Mouse (Mus musculus): ENCODE results near the gene Fgd6. TPM values are rescaled to one million over a fixed set of nuclear protein-coding genes. Genes with fewer than 3 reads are reported as not detected.

The Fgd6 gene
- total RNA-seq, 2 experiments from 2014 or later, result 1.1 to 1.4 TPM

GRCm38 (mm10) chr10:94129680-94130119 is 93.9 kb downstream of the Fgd6 start:
- no peak for ATAC-seq (ENCODE audit: poor library complexity, severe bottlenecking)

GRCm38 (mm10) chr10:94133081-94133480 is 97.3 kb downstream of the Fgd6 start:
- ATAC-seq (ENCODE audit: poor library complexity, severe bottlenecking), result no peak

GRCm38 (mm10) chr10:94133674-94134073 is 97.9 kb downstream of the Fgd6 start:
- no peak for ATAC-seq (ENCODE audit: poor library complexity, severe bottlenecking)

DNA sequence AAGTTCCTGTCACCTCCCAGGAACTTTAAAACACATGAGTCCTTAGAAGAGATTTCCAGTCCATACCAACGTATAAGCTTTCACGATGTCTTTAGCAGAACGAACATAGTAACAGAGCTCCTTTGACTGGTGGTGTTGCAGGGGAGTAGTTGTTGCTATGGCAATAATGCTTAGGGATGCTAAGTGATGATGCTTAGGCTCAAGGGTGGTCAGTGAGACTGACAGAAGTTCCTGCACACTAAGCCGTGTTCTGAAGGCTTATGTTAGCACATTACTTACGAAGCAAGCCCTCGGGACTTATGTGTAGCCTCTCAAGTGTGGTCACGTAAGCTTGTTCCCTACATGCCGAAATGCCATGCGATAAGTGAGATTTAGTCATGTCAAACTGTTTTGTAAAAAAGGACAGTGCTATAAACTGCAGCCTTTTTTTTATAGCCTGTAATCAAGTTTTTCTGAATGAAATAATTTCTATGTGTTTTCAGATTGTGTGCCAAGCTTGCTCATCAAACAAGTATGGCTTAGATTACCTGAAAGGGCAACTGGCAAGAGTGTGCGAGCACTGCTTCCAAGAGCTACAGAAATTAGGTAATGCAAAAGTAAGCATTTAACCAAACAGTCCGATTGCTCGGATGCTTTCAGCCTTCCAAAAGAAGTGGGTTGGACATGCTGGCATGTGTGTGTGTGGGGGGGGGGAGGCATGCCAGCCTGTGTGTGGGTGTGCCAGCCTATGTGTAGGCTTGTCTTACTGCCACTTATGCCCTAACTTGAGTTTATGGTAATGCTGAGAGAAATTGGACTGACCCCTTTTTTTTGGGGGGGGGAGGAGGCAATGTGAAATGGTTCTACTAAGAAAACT is 99.0 kb downstream of the Fgd6 start:
- no peak for ATAC-seq (ENCODE audit: poor library complexity, severe bottlenecking)

DNA sequence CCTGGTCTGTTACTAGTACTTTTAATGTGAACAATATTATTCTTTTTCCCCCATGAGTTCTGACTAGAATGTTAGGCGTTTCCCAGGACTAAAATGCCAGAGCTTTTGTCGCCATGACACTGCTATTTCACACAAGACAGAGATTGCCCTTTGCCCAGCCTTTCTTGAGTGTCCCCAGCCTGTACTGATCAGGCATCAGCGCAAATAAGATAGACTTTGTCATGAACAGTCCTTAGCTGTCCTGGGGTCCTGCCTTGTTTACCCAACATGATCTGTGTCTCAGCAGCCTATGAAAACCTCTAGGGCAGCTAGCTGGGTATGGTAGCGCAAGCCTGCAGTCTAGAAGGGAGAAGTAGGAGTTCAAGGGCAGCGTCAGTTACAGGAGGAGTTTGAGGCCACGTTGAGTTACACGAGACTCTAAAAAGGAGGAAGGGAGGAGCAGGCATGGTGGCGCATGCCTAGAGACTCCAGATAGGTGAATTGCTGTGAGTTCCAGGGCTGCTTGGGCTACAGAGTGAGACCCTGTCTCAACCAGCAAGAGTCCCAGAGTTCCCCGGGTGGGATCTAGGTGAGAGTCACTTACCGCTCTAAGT is 103.2 kb downstream of the Fgd6 start:
- ATAC-seq (ENCODE audit: poor library complexity, severe bottlenecking), result peak; percentile 79

DNA sequence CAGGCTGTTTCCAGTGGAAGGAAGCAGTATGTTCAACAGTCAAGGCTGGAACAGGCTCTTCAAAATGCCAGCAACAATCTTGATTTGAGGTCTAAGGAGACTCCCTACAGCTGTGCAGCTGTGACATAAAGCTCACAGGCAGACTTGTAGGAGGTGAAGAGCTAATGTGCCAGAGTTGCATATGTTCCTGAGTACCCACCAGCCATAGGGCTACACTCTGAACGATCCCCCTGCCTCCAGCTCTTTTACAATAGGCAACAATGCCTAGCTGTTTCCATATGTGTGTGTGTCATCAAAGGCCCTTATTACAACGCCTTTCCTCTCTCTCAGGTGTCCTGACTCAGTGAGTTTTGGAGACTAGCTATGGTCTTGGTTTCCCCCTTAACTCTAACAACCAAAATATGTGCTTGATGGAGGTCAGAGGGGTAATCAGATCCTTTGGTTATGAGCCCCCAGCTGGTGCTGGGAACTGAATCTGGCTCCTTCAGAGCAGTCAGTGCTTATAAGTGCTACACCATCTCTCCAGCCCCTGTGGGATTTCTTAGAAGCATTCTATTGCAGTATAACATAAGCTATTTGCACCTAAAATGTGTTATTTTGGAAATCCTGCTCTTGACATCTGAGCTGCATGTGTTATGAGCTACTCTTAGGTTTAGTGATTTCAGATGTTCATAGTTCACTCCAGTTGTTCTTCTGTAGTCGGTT is 104.6 kb downstream of the Fgd6 start:
- ATAC-seq (ENCODE audit: poor library complexity, severe bottlenecking), result no peak

DNA sequence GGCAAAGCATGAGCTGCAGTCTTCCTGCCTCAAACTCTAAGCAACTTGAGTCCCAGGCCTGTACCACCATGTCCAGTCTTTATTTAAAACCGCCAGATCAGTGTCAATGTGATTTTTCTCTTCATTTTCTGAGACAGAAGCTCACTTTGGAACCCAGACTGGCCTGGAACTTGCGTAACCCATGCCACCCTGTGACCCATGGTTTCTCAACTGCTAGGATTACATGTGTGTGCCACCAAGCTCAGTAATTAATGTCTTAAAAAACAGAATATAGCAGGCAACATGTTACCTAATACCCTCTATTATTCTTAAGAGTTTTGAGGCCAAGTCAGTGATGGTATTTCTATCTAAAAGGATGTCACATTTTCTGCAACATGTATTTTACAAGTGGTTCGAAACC is 106.6 kb downstream of the Fgd6 start:
- ATAC-seq (ENCODE audit: poor library complexity, severe bottlenecking), result peak; percentile 32; the same call in 1 of the 2 replicates

- ATAC-seq (ENCODE audit: poor library complexity, severe bottlenecking), result no peak
Observed at GRCm38 (mm10) chr10:94144581-94144980, 108.8 kb downstream of the Fgd6 start.

DNA sequence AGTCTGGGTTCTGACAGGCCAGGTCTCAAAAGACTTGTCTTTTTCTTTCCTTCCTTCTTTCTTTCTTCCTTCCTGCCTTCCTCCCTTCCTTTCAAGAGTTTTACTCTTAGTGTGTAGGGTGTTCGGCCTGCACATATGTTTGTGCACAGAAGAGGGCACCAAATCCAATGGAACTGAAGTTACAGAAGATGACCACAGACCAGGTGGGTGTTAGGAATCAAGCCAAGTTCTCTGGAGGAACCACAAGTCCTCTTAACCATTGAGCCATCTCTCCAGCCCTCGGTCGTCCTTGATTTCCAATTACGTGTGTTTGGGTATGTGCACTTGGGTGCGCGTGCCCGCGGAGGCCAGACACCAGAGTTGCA is 111.6 kb downstream of the Fgd6 start:
- peak; percentile 43 for ATAC-seq (ENCODE audit: poor library complexity, severe bottlenecking)

DNA sequence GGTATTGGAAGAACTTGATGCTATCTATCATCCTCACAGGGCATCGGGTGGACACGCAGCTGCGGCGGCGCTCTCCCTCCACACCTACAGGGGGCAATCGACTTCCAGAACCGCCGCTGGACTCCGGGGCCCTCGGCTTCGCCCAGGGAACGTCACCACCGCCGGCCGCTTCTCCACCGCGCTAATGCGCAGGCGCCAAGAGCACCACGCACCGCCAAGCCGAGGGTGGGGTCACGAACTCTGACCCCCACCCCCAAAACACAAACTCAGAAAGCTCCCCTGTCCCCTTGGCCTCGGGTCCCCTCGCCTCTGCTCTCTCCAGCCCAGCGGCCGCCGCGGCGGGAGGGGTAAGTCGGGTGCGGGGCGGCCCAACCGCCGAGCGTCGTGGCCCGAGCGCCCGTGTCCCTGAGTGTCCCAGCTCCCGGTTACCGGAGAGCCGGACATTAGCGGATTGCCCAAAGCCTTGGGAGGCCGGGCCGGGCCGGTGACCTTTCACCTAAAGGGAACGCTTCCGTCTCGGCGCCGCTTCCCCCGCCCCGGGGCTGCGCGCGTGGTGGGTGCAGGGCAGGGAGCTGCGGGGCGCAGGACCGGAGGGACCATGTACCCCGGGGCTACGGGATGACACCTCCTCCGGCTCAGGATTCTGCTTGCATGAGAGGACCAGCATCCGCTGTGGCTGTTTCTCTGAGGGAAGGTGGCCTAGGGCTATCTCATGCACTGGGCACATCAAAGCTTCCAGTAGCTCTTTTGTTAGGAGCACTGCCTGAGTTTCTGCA is 112.1 kb downstream of the Fgd6 start, which contains the start of gene Nr2c1:
Nr2c1 (plus strand) TSS at position 268 of the 776 bp plus-strand sequence.
- ATAC-seq (ENCODE audit: poor library complexity, severe bottlenecking), result peak; percentile 83

DNA sequence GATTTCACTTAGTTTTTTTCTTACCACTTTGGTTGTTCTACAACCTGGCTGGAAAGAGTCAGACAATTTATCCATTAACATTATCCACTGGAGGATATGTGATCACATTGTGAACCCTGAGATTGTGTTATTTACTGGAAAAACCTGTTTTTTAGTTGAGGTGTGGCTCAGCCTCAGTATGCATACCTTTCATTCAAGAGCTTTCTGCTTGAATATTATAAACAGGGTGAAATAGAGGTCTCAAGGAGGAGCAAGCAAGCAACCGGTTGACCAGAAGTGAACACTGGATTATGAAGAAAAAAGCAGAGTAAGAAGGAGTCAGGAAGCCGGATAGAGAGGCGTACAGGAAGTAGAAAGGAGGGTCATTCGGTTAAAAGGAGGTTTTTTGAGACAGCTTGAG is 115.7 kb downstream of the Fgd6 start:
- ATAC-seq (ENCODE audit: poor library complexity, severe bottlenecking), result no peak

DNA sequence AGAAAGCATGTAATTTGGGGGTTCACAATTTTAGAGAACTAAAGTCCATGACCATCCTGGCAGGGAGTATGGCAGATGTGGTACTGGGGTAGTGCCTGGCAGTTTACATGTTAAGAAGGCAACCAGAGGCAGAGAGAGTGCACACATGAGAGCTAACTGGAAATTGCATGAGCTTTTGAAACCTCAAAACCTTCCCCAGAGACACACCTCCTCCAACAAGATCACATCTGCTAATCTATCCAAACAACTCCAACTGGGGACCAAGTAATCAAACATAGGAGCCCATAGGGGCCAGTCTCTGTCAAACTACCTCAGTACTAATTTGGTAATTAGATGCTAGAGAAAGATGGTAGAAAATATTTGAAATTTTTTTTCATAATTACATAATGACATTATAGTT is 118.0 kb downstream of the Fgd6 start:
- no peak for ATAC-seq (ENCODE audit: poor library complexity, severe bottlenecking)

GRCm38 (mm10) chr10:94158962-94159361 is 123.2 kb downstream of the Fgd6 start:
- no peak for ATAC-seq (ENCODE audit: poor library complexity, severe bottlenecking)

GRCm38 (mm10) chr10:94159406-94159805 is 123.6 kb downstream of the Fgd6 start:
- no peak for ATAC-seq (ENCODE audit: poor library complexity, severe bottlenecking)

GRCm38 (mm10) chr10:94161051-94161765 is 125.4 kb downstream of the Fgd6 start:
- ATAC-seq (ENCODE audit: poor library complexity, severe bottlenecking), result no peak

DNA sequence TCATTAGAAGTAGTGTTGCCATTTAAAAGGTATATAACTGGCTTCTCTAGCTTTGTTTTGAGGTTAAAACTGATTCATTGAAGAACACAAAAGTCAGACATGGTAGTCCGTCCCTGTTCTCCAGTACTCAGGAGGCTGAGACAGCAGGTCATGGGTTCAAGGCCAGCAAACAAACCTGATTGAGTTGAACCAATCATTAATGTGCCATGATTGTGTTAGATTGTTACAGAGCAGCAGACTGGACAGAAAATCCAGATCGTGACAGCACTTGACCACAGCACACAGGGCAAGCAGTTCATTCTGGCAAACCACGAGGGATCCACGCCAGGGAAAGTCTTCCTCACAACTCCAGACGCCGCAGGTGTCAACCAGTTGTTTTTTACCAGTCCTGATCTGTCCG is 126.2 kb downstream of the Fgd6 start:
- no peak for ATAC-seq (ENCODE audit: poor library complexity, severe bottlenecking)

DNA sequence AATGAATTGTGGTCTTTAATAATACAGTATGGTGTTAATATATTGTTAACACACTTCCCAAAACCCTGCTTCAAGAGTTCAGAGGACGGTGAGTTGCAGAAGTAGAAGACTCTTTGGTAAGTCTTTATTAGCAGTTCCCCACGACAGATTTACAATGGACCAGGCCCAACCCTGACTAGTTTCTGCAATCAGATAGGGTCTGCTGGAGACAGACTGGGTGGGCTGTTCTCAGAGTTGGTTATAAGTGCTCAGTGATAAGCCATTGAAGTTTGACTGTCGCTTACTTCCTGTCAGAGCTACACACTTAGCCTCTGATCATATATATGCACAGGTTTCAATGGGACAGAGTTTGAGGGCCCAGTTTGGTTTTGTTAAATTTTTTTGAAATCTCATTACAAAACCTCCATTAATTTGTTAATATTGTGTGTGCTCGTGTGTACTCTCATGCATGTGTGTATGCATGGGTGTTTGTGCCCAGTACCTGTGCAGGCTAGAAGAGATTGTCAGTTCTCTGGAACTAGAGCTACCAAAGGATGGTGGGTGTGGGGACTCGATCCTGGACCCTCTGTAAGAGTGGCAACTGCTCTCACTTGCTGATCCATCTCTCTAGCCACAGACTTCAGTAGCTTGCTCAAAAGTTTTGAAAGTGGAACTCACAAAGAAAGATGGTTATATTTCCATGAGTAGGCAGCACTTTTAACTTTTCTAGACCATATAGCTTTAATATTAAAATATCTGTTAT is 128.5 kb downstream of the Fgd6 start:
- no peak for ATAC-seq (ENCODE audit: poor library complexity, severe bottlenecking)

GRCm38 (mm10) chr10:94165426-94165825 is 129.6 kb downstream of the Fgd6 start:
- no peak for ATAC-seq (ENCODE audit: poor library complexity, severe bottlenecking)

GRCm38 (mm10) chr10:94167051-94167750 is 131.4 kb downstream of the Fgd6 start:
- no peak for ATAC-seq (ENCODE audit: poor library complexity, severe bottlenecking)
